Mouse (Mus musculus): ENCODE data around the gene Simc1. TPM values are rescaled to one million over a fixed set of nuclear protein-coding genes. Genes with fewer than 3 reads are reported as not detected.

Gene Simc1
- total RNA-seq (2014; rRNA removed) (17.1 and 18.3 TPM in 2 replicates), polyA plus RNA-seq (2015; fragmentation: Nextera tagmentation; extraction: Ambion mirVana) (9.3 and 9.5 TPM in 2 replicates)

- no peaks in the 10 kb centered on the region for H3K9me3 ChIP-seq (ENCODE audit: low read length)
- WGBS, result under 1% methylated on average over 78 of the region's 105 CpGs
- H3K27ac ChIP-seq, result peak within 1 kb of the TSS; percentile 88
- H3K4me3 ChIP-seq (ENCODE audit: low read length), result peak within 1 kb of the TSS; percentile 69
- peak within 1 kb of the TSS; percentile 86 for H3K9ac ChIP-seq (replicated peaks; ENCODE audit: low read length)
- peak; percentile 73 for DNase-seq (ENCODE audit: low spot score)
- TF ChIP-seq CTCF (IDR thresholded peaks at IDR 0.05; ENCODE audit: low read depth), result no peak
- peak within 1 kb of the TSS; percentile 84 for H3K4me2 ChIP-seq (ENCODE audit: low read depth, low read length)
- peak; percentile 90 for ATAC-seq
- H3K27me3 ChIP-seq (ENCODE audit: insufficient read depth, low read length), result no peaks in the 10 kb centered on the region
- H3K36me3 ChIP-seq (ENCODE audit: insufficient read depth, low read length), result no peaks in the 10 kb centered on the region
- no peaks in the 10 kb centered on the region for H3K4me1 ChIP-seq (ENCODE audit: insufficient read depth, low read length)
Observed at GRCm38 (mm10) chr13:54503604-54504521, at the start of gene Simc1. Simc1 (plus strand) TSS chr13:54503779.

- no peaks in the 10 kb centered on the region for H3K27me3 ChIP-seq (ENCODE audit: insufficient read depth, low read length)
- peaks cover 41% of the 10 kb centered on the region for H3K36me3 ChIP-seq (ENCODE audit: insufficient read depth, low read length)
- no peaks in the 10 kb centered on the region for H3K9me3 ChIP-seq (ENCODE audit: low read length)
- no peak overlapping the region for H3K4me3 ChIP-seq (ENCODE audit: low read length)
- no peak for DNase-seq (ENCODE audit: low spot score)
- H3K4me1 ChIP-seq (ENCODE audit: insufficient read depth, low read length), result no peaks in the 10 kb centered on the region
- no peak overlapping the region for H3K4me2 ChIP-seq (ENCODE audit: low read depth, low read length)
- ATAC-seq, result no peak
- no peak overlapping the region for H3K9ac ChIP-seq (replicated peaks; ENCODE audit: low read length)
- H3K27ac ChIP-seq, result no peak overlapping the region
- WGBS, result 91% methylated on average over 2 of the region's 2 CpGs
- TF ChIP-seq CTCF (IDR thresholded peaks at IDR 0.05; ENCODE audit: low read depth), result peak; percentile 53
Observed at GRCm38 (mm10) chr13:54457062-54457461, 46.5 kb upstream of the Simc1 start.

- Histone ChIP-seq H3K27ac (no peak overlapping the region), H3K36me3 (ENCODE audit: insufficient read depth, low read length) (peaks cover 62% of the 10 kb centered on the region), H3K4me1 (ENCODE audit: insufficient read depth, low read length) (no peaks in the 10 kb centered on the region), H3K9me3 (ENCODE audit: low read length) (no peaks in the 10 kb centered on the region), H3K4me3 (ENCODE audit: low read length) (no peak overlapping the region), H3K9ac (replicated peaks; ENCODE audit: low read length) (no peak overlapping the region), H3K27me3 (ENCODE audit: insufficient read depth, low read length) (no peaks in the 10 kb centered on the region), H3K4me2 (ENCODE audit: low read depth, low read length) (no peak overlapping the region)
- DNase-seq (ENCODE audit: low spot score), result no peak
- WGBS, result 85% methylated on average over 4 of the region's 4 CpGs
- no peak for ATAC-seq
- TF ChIP-seq CTCF (IDR thresholded peaks at IDR 0.05; ENCODE audit: low read depth), result no peak
Observed at GRCm38 (mm10) chr13:54459282-54459681, 44.3 kb upstream of the Simc1 start.

GRCm38 (mm10) chr13:54468098-54469011 is 35.2 kb upstream of the Simc1 start, which contains the start of gene Thoc3:
Thoc3 (minus strand) TSS chr13:54468849.
- TF ChIP-seq CTCF (IDR thresholded peaks at IDR 0.05; ENCODE audit: low read depth), result no peak
- H3K9ac ChIP-seq (replicated peaks; ENCODE audit: low read length), result peak within 1 kb of the TSS; percentile 81

GRCm38 (mm10) chr13:54469012-54469354 is 34.6 kb upstream of the Simc1 start:
- ATAC-seq (peak; percentile 66), DNase-seq (ENCODE audit: low spot score) (no peak)
- H3K4me3 ChIP-seq (ENCODE audit: low read length), result peak overlapping the region; percentile 88
- no peaks in the 10 kb centered on the region for H3K27me3 ChIP-seq (ENCODE audit: insufficient read depth, low read length)
- peaks cover 22% of the 10 kb centered on the region for H3K36me3 ChIP-seq (ENCODE audit: insufficient read depth, low read length)
- H3K27ac ChIP-seq, result no peak overlapping the region
- WGBS, result 16% methylated on average over 4 of the region's 4 CpGs
- H3K4me1 ChIP-seq (ENCODE audit: insufficient read depth, low read length), result peaks cover 9% of the 10 kb centered on the region
- peak overlapping the region; percentile 96 for H3K4me2 ChIP-seq (ENCODE audit: low read depth, low read length)
- H3K9ac ChIP-seq (replicated peaks; ENCODE audit: low read length), result no peak overlapping the region; the same call in 1 of the 2 replicates
- no peaks in the 10 kb centered on the region for H3K9me3 ChIP-seq (ENCODE audit: low read length)
- no peak for TF ChIP-seq CTCF (IDR thresholded peaks at IDR 0.05; ENCODE audit: low read depth)

More at GRCm38 (mm10) chr13:54468098-54469011, 35.2 kb upstream of the Simc1 start, which contains the start of gene Thoc3:
- Histone ChIP-seq H3K9me3 (ENCODE audit: low read length) (no peaks in the 10 kb centered on the region), H3K4me2 (ENCODE audit: low read depth, low read length) (peak within 1 kb of the TSS; percentile 96), H3K4me1 (ENCODE audit: insufficient read depth, low read length) (peaks cover 9% of the 10 kb centered on the region), H3K27me3 (ENCODE audit: insufficient read depth, low read length) (no peaks in the 10 kb centered on the region), H3K27ac (peak within 1 kb of the TSS; percentile 73; the same call in 1 of the 2 replicates), H3K4me3 (ENCODE audit: low read length) (peak within 1 kb of the TSS; percentile 88), H3K36me3 (ENCODE audit: insufficient read depth, low read length) (peaks cover 28% of the 10 kb centered on the region)
- DNase-seq (ENCODE audit: low spot score) (peak; percentile 95), ATAC-seq (peak; percentile 98)
- WGBS, result under 1% methylated on average over 66 of the region's 67 CpGs

- no peak overlapping the region for H3K27ac ChIP-seq
- no peak for TF ChIP-seq CTCF (IDR thresholded peaks at IDR 0.05; ENCODE audit: low read depth)
- H3K4me2 ChIP-seq (ENCODE audit: low read depth, low read length), result no peak overlapping the region
- WGBS, result 86% methylated on average over 4 of the region's 4 CpGs
- H3K27me3 ChIP-seq (ENCODE audit: insufficient read depth, low read length), result no peaks in the 10 kb centered on the region
- H3K36me3 ChIP-seq (ENCODE audit: insufficient read depth, low read length), result no peaks in the 10 kb centered on the region
- no peak overlapping the region for H3K4me3 ChIP-seq (ENCODE audit: low read length)
- no peak overlapping the region for H3K9ac ChIP-seq (replicated peaks; ENCODE audit: low read length)
- H3K9me3 ChIP-seq (ENCODE audit: low read length), result no peaks in the 10 kb centered on the region
- DNase-seq (ENCODE audit: low spot score), result no peak
- no peak for ATAC-seq
- H3K4me1 ChIP-seq (ENCODE audit: insufficient read depth, low read length), result peaks cover 9% of the 10 kb centered on the region
Observed at GRCm38 (mm10) chr13:54471967-54472366, 31.6 kb upstream of the Simc1 start.

Measured in hindbrain, postnatal 0 days (tissue).